Mouse (Mus musculus) ES-E14 (cell line): ENCODE measurements around the gene Ccp110.

ENCODE experiments used
- CHD2 ChIP-seq: IDR thresholded peaks from 2 replicates; pipeline ENCODE4 v1.6.1; 2014; ENCODE audit warnings: mild to moderate bottlenecking, low read depth, low read length, inconsistent platforms
- ZC3H11A ChIP-seq: IDR thresholded peaks from 2 replicates; pipeline ENCODE4 v1.6.1; 2012; ENCODE audit warnings: low read depth, mild to moderate bottlenecking, inconsistent platforms, low read length, borderline replicate concordance
- ZNF384 ChIP-seq: IDR thresholded peaks from 2 replicates; pipeline ENCODE4 v1.6.1; 2012; ENCODE audit warnings: low read depth, low read length, inconsistent platforms

GRCm38 (mm10) chr7:118763939-118764338 lies 51.6 kb downstream of the Ccp110 start:
- TF ChIP-seq CHD2, result no peak
- TF ChIP-seq ZNF384, result no peak
- TF ChIP-seq ZC3H11A, result no peak
